Mouse (Mus musculus) gastrocnemius, adult 2 months (tissue): ENCODE measurements around the gene Acot6. TPM values are rescaled to one million over a fixed set of nuclear protein-coding genes. Genes with fewer than 3 reads are reported as not detected.

ENCODE experiments used
- DNase-seq: peaks from one replicate; pipeline ENCODE4 v3.0.0; 2022
- H3K27ac ChIP-seq: fragments of 200-600 bp; 2 replicates; pipeline ENCODE4 v1.8.1; 2022; ENCODE audit warnings: mild to moderate bottlenecking
- H3K4me3 ChIP-seq: fragments of 200-600 bp; 2 replicates; pipeline ENCODE4 v1.8.1; 2022; ENCODE audit warnings: mild to moderate bottlenecking, moderate library complexity
- CTCF ChIP-seq: fragments of 200-600 bp; IDR thresholded peaks from 2 replicates; pipeline ENCODE4 v1.8.1; 2022; ENCODE audit warnings: antibody characterized with exemption, mild to moderate bottlenecking, moderate library complexity
- intact Hi-C: fragments of 180-260 bp; cut with DNase I; formaldehyde crosslinking; loops from one replicate; pipeline ENCODE4 v1.15.1; 2025
- total RNA-seq, 2 experiments: library from RNA; stranded (reverse); gene quantifications; 2 replicates each; pipeline ENCODE4 v1.2.3; 2021

The Acot6 gene
- total RNA-seq, 2 experiments from 2014 or later, result 1.7 to 2.5 TPM

GRCm38 (mm10) chr12:84147954-84148621 is 47.6 kb downstream of the Acot6 start, which contains the start of gene Pnma1:
Gene Pnma1, minus strand, starts transcription at chr12:84148489.
- Histone ChIP-seq H3K27ac (peak within 1 kb of the TSS; percentile 71), H3K4me3 (peak within 1 kb of the TSS; percentile 83)
- DNase-seq, result peak; percentile 73
- peak; percentile 65 for TF ChIP-seq CTCF
- intact Hi-C loops, result no loop called here

GRCm38 (mm10) chr12:84148622-84149012 is 48.2 kb downstream of the Acot6 start:
- Histone ChIP-seq H3K27ac (peak overlapping the region; percentile 71), H3K4me3 (peak overlapping the region; percentile 83)
- TF ChIP-seq CTCF, result no peak
- intact Hi-C loops, result no loop called here
- no peak for DNase-seq

- H3K27ac ChIP-seq, result no peak overlapping the region
- no peak for DNase-seq
Measured at GRCm38 (mm10) chr12:84149971-84150370, 49.5 kb downstream of the Acot6 start.

GRCm38 (mm10) chr12:84150976-84151375 is 50.5 kb downstream of the Acot6 start:
- no peak overlapping the region for H3K4me3 ChIP-seq
- H3K27ac ChIP-seq, result peak overlapping the region; percentile 54
- no peak for TF ChIP-seq CTCF
- intact Hi-C loops, result no loop called here
- no peak for DNase-seq

More at GRCm38 (mm10) chr12:84149971-84150370, 49.5 kb downstream of the Acot6 start:
- H3K4me3 ChIP-seq, result no peak overlapping the region
- intact Hi-C loops, result no loop called here
- TF ChIP-seq CTCF, result no peak

- no peak for TF ChIP-seq CTCF
- H3K27ac ChIP-seq, result peak overlapping the region; percentile 54
- intact Hi-C loops, result no loop called here
Measured at GRCm38 (mm10) chr12:84151911-84152310, 51.5 kb downstream of the Acot6 start.

GRCm38 (mm10) chr12:84152352-84153190 is 52.1 kb downstream of the Acot6 start:
- no peak for TF ChIP-seq CTCF
- intact Hi-C loops, result no loop called here
- no peak for DNase-seq
- no peak overlapping the region for H3K27ac ChIP-seq
- no peak overlapping the region for H3K4me3 ChIP-seq

More at GRCm38 (mm10) chr12:84151911-84152310, 51.5 kb downstream of the Acot6 start:
- H3K4me3 ChIP-seq, result no peak overlapping the region
- DNase-seq, result no peak

GRCm38 (mm10) chr12:84153414-84153813 is 53.0 kb downstream of the Acot6 start:
- no peak overlapping the region for H3K27ac ChIP-seq
- intact Hi-C loops, result no loop called here
- H3K4me3 ChIP-seq, result no peak overlapping the region
- TF ChIP-seq CTCF, result no peak
- no peak for DNase-seq

GRCm38 (mm10) chr12:84154786-84155522 is 54.5 kb downstream of the Acot6 start:
- H3K27ac ChIP-seq, result peak overlapping the region; percentile 83
- intact Hi-C loops, result loop anchor here (2.0 kb wide), 1 partner anchor 20 kb away; no protein-coding TSS in a partner anchor
- peak; percentile 87 for DNase-seq

GRCm38 (mm10) chr12:84155523-84155871 is 55.0 kb downstream of the Acot6 start:
- Histone ChIP-seq H3K27ac (peak overlapping the region; percentile 83), H3K4me3 (no peak overlapping the region)
- intact Hi-C loops, result loop anchor here (2.0 kb wide), 1 partner anchor 19 kb away; no protein-coding TSS in a partner anchor
- TF ChIP-seq CTCF, result no peak
- DNase-seq, result no peak

More at GRCm38 (mm10) chr12:84154786-84155522, 54.5 kb downstream of the Acot6 start:
- peak overlapping the region; percentile 6 for H3K4me3 ChIP-seq
- no peak for TF ChIP-seq CTCF

GRCm38 (mm10) chr12:84156210-84156609 is 55.8 kb downstream of the Acot6 start:
- TF ChIP-seq CTCF, result no peak

GRCm38 (mm10) chr12:84158156-84158555 is 57.7 kb downstream of the Acot6 start:
- no peak overlapping the region for H3K4me3 ChIP-seq
- no peak overlapping the region for H3K27ac ChIP-seq
- intact Hi-C loops, result no loop called here
- no peak for TF ChIP-seq CTCF
- no peak for DNase-seq

More at GRCm38 (mm10) chr12:84156210-84156609, 55.8 kb downstream of the Acot6 start:
- Histone ChIP-seq H3K27ac (peak overlapping the region; percentile 83), H3K4me3 (no peak overlapping the region)
- intact Hi-C loops, result no loop called here
- DNase-seq, result no peak

- DNase-seq, result no peak
- TF ChIP-seq CTCF, result no peak
- intact Hi-C loops, result no loop called here
Measured at GRCm38 (mm10) chr12:84160491-84160890, 60.0 kb downstream of the Acot6 start.

More at GRCm38 (mm10) chr12:84160491-84160890, 60.0 kb downstream of the Acot6 start:
- Histone ChIP-seq H3K4me3 (no peak overlapping the region), H3K27ac (no peak overlapping the region)

Other genes starting within 250 kb of the Acot6 start
- gene Numb, start 178.7 kb upstream of the Acot6 start, total RNA-seq, result 10 to 100 TPM; 16.8 to 21.3 TPM
- gene Riox1, start 150.0 kb upstream of the Acot6 start, total RNA-seq, result 1 to 10 TPM; 3.3 to 4.2 TPM
- gene Heatr4, start 115.8 kb upstream of the Acot6 start, total RNA-seq, result not detected
- 10 to 100 TPM; 11.7 to 22.1 TPM for gene Acot2, start 112.8 kb upstream of the Acot6 start, total RNA-seq
- gene Acot1, start 91.2 kb upstream of the Acot6 start, total RNA-seq, result 1 to 10 TPM; 2.2 to 3.9 TPM
- gene Acot4, start 62.3 kb upstream of the Acot6 start, total RNA-seq, result under 1 TPM; 0.05 to 0.08 TPM
- gene Gm49366, start 61.7 kb upstream of the Acot6 start, total RNA-seq, result not detected
- gene Acot3, start 48.5 kb upstream of the Acot6 start, total RNA-seq, result not detected
- gene Acot5, start 31.3 kb upstream of the Acot6 start, total RNA-seq, result under 1 TPM in 1 of 2 experiments, not detected in 1; 0.17 TPM
- 1 to 10 TPM; 9.8 to 10.0 TPM for gene Dnal1, start 13.7 kb downstream of the Acot6 start, total RNA-seq
- under 1 TPM; 0.10 to 0.17 TPM for gene Pnma1, start 47.8 kb downstream of the Acot6 start, total RNA-seq
- gene Elmsan1, start 118.2 kb downstream of the Acot6 start, total RNA-seq, result 10 to 100 TPM; 10.2 to 11.9 TPM
- 10 to 100 TPM; 56.3 to 98.8 TPM for gene Ptgr2, start 184.6 kb downstream of the Acot6 start, total RNA-seq
- 10 to 100 TPM; 21.2 to 24.9 TPM for gene Zfp410, start 216.2 kb downstream of the Acot6 start, total RNA-seq